Mouse (Mus musculus) embryo, embryonic 10.5 days (tissue): ENCODE data around the gene Rgs6.

Experiments used
- DNase-seq: peaks from one replicate; pipeline ENCODE4 v3.0.0-alpha.2; 2015; ENCODE audit warnings: low spot score

Gene Rgs6

GRCm38 (mm10) chr12:83206866-83207265 is 618.8 kb downstream of the Rgs6 start:
- DNase-seq: no peak

- no peak for DNase-seq
Observed at GRCm38 (mm10) chr12:83207481-83207880, 619.4 kb downstream of the Rgs6 start.

- no peak for DNase-seq
Observed at GRCm38 (mm10) chr12:83208011-83208410, 619.9 kb downstream of the Rgs6 start.

GRCm38 (mm10) chr12:83208841-83209240 is 620.7 kb downstream of the Rgs6 start:
- no peak for DNase-seq

- DNase-seq: no peak
Observed at GRCm38 (mm10) chr12:83209461-83209860, 621.4 kb downstream of the Rgs6 start.

- DNase-seq: no peak
Observed at GRCm38 (mm10) chr12:83210294-83210693, 622.2 kb downstream of the Rgs6 start.

GRCm38 (mm10) chr12:83210735-83211134 is 622.6 kb downstream of the Rgs6 start:
- DNase-seq: no peak

GRCm38 (mm10) chr12:83211146-83211822 is 623.2 kb downstream of the Rgs6 start:
- DNase-seq: no peak
